Mouse (Mus musculus) ES-Bruce4 (cell line): ENCODE measurements around the gene Sh3rf3. TPM values are rescaled to one million over a fixed set of nuclear protein-coding genes. Genes with fewer than 3 reads are reported as not detected.
A peak's percentile ranks its signal among the peaks of the same experiment; 100 is the strongest.

Source experiments
- H3K27ac ChIP-seq: 2 replicates; pipeline ENCODE4 v1.5.1; 2012; ENCODE audit warnings: low read length, inconsistent platforms; ENCODE audit not compliant: insufficient read depth
- H3K27me3 ChIP-seq: 2 replicates; pipeline ENCODE4 v1.6.1; 2012; ENCODE audit warnings: mild to moderate bottlenecking, low read length, inconsistent platforms; ENCODE audit not compliant: control insufficient read depth, poor library complexity, insufficient read depth, severe bottlenecking
- H3K36me3 ChIP-seq: 2 replicates; pipeline ENCODE4 v1.6.1; 2012; ENCODE audit warnings: inconsistent platforms, mild to moderate bottlenecking, low read length, moderate library complexity; ENCODE audit not compliant: control insufficient read depth, poor library complexity, insufficient read depth, severe bottlenecking
- H3K4me1 ChIP-seq: one replicate; pipeline ENCODE4 v1.8.1; 2011; ENCODE audit warnings: low read length; ENCODE audit not compliant: control insufficient read depth, insufficient read depth
- H3K4me3 ChIP-seq: 2 replicates; pipeline ENCODE4 v1.5.1; 2011; ENCODE audit warnings: low read depth, mild to moderate bottlenecking, low read length
- H3K9ac ChIP-seq: 2 replicates; pipeline ENCODE4 v1.6.1; 2012; ENCODE audit warnings: low read depth, mild to moderate bottlenecking, inconsistent platforms; ENCODE audit not compliant: poor library complexity, severe bottlenecking
- H3K9me3 ChIP-seq: replicated peaks from 2 replicates; pipeline ENCODE4 v1.6.1; 2012; ENCODE audit warnings: mild to moderate bottlenecking, low read length, inconsistent platforms; ENCODE audit not compliant: control insufficient read depth, poor library complexity, insufficient read depth, severe bottlenecking
- CTCF ChIP-seq: IDR thresholded peaks from one replicate; pipeline ENCODE4 v1.8.1; 2011; ENCODE audit warnings: low read depth, low read length
- EP300 ChIP-seq: IDR thresholded peaks from 2 replicates; pipeline ENCODE4 v1.6.1; 2011; ENCODE audit warnings: low read depth, low read length; ENCODE audit not compliant: insufficient read depth
- POLR2A ChIP-seq: IDR thresholded peaks from one replicate; pipeline ENCODE4 v1.8.1; 2011; ENCODE audit warnings: low read length; ENCODE audit not compliant: insufficient read depth
- polyA plus RNA-seq: library from polyadenylated mRNA; stranded (reverse); fragments of >200 nt; gene quantifications from 2 replicates; pipeline ENCODE4 v1.2.4, GENCODE M21; 2011; ENCODE audit warnings: low read depth; ENCODE audit not compliant: missing spikeins, insufficient read depth, insufficient read length

Gene Sh3rf3
- 0.55 and 2.5 TPM in 2 replicates for polyA plus RNA-seq

GRCm38 (mm10) chr10:58813081-58813800, at the start of gene Sh3rf3:
Gene Sh3rf3, plus strand, starts transcription at chr10:58813359.
- H3K9ac ChIP-seq, result peak within 1 kb of the TSS; percentile 50
- peaks cover 1% of the 10 kb centered on the region; the same call in 1 of the 2 replicates for H3K27me3 ChIP-seq
- H3K27ac ChIP-seq, result no peak within 1 kb of the TSS
- no peaks in the 10 kb centered on the region for H3K36me3 ChIP-seq
- H3K4me3 ChIP-seq, result peak within 1 kb of the TSS; percentile 55
- TF ChIP-seq POLR2A (no peak), EP300 (no peak), CTCF (no peak)
- H3K9me3 ChIP-seq, result no peaks in the 10 kb centered on the region
- H3K4me1 ChIP-seq, result no peaks in the 10 kb centered on the region

- H3K27me3 ChIP-seq, result no peaks in the 10 kb centered on the region
- H3K27ac ChIP-seq, result no peak overlapping the region
- H3K9me3 ChIP-seq, result no peaks in the 10 kb centered on the region
- no peak overlapping the region for H3K4me3 ChIP-seq
- no peaks in the 10 kb centered on the region for H3K4me1 ChIP-seq
- no peak overlapping the region for H3K9ac ChIP-seq
- H3K36me3 ChIP-seq, result no peaks in the 10 kb centered on the region
- TF ChIP-seq POLR2A (no peak), CTCF (no peak), EP300 (no peak)
Measured at GRCm38 (mm10) chr10:58788486-58789274, 24.5 kb upstream of the Sh3rf3 start.

DNA sequence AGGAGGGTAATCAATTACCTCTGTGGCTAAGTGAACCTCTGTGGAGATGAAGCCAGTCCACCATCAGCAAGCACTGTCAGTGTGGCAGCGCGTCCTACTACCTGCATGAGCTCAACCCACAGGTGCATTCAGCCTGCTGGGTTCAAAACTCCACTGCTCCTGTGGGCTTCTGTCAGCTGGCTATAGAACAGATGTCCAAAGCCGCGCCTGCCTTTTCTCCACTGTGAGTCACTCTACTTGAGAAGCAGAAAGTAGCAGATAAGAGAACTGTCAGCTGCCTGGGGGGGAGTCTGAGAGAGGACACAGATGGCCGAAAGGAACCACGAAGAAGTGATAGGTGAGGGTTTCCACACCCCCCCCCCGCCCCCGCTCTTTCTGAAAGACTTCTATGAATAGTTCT, 15.6 kb upstream of the Sh3rf3 start:
- Histone ChIP-seq H3K4me3 (no peak overlapping the region), H3K4me1 (no peaks in the 10 kb centered on the region), H3K9me3 (no peaks in the 10 kb centered on the region), H3K27ac (no peak overlapping the region), H3K27me3 (no peaks in the 10 kb centered on the region; the same call in 1 of the 2 replicates), H3K9ac (no peak overlapping the region), H3K36me3 (no peaks in the 10 kb centered on the region)
- TF ChIP-seq POLR2A (no peak), EP300 (no peak), CTCF (no peak)

DNA sequence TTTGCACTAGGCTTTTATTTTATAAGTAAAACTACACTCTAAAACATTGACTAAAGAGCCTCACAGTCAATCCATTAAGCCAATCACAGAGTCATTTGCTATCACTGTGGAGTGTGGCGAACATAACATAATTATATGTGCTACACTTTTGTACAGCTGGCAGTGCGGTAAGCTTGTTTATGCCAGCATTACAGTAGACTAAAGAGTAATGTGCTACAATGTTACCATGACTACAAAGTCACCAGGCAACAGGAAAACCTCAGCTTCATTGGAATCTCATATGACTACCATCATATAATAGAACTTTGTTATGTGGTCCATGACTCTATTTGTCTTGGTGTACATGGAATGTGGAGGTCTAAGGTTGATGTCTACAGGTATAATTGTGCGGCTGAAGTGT, 15.0 kb upstream of the Sh3rf3 start:
- Histone ChIP-seq H3K9ac (no peak overlapping the region), H3K9me3 (no peaks in the 10 kb centered on the region), H3K27me3 (no peaks in the 10 kb centered on the region; the same call in 1 of the 2 replicates), H3K36me3 (no peaks in the 10 kb centered on the region), H3K4me3 (no peak overlapping the region), H3K4me1 (no peaks in the 10 kb centered on the region), H3K27ac (no peak overlapping the region)
- TF ChIP-seq POLR2A (no peak), EP300 (no peak), CTCF (no peak)

- H3K9ac ChIP-seq, result no peak overlapping the region
- H3K4me3 ChIP-seq, result no peak overlapping the region
- no peaks in the 10 kb centered on the region; the same call in 1 of the 2 replicates for H3K27me3 ChIP-seq
- H3K36me3 ChIP-seq, result no peaks in the 10 kb centered on the region
- H3K9me3 ChIP-seq, result no peaks in the 10 kb centered on the region
- H3K4me1 ChIP-seq, result no peaks in the 10 kb centered on the region
- no peak overlapping the region for H3K27ac ChIP-seq
- no peak for TF ChIP-seq CTCF
- TF ChIP-seq EP300, result no peak
- TF ChIP-seq POLR2A, result no peak
Measured at GRCm38 (mm10) chr10:58800996-58801433, 12.1 kb upstream of the Sh3rf3 start.

DNA sequence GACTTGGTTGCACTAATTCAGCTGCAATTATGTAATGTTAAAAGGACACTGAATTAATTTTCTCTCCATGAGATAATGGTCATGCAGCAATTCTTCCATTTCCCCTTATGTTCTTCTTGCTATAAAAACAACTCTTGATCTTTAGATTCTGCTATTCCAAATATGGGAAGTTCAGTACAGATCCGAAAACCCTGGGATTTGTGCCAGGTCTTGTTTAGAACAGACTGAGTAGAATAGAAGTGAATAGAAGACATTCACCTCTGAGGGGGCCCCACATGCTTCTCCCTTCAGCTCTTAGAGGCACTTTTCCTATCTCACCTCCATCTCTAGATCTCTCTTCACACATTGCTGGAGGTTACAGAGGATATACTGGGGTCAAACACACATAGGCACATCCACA, 10.8 kb upstream of the Sh3rf3 start:
- no peak for TF ChIP-seq CTCF
- no peak for TF ChIP-seq POLR2A
- no peak for TF ChIP-seq EP300
- Histone ChIP-seq H3K9me3 (no peaks in the 10 kb centered on the region), H3K36me3 (no peaks in the 10 kb centered on the region), H3K4me3 (no peak overlapping the region), H3K4me1 (no peaks in the 10 kb centered on the region), H3K9ac (no peak overlapping the region), H3K27ac (no peak overlapping the region), H3K27me3 (no peaks in the 10 kb centered on the region; the same call in 1 of the 2 replicates)
